Mouse (Mus musculus) limb, embryonic 10.5 days (tissue): ENCODE data around the gene Mfap2. TPM values are rescaled to one million over a fixed set of nuclear protein-coding genes. Genes with fewer than 3 reads are reported as not detected.

ENCODE experiments used
- DNase-seq: peaks from one replicate; pipeline ENCODE4 v3.0.0-alpha.2; 2017; ENCODE audit warnings: low spot score
- H3K27ac ChIP-seq: fragments of 300-500 bp; sonication (generic); 2 replicates; pipeline ENCODE4 v1.5.1; 2016; ENCODE audit warnings: mild to moderate bottlenecking
- H3K27me3 ChIP-seq: fragments of 300-500 bp; sonication (generic); 2 replicates; pipeline ENCODE4 v1.6.1; 2016; ENCODE audit warnings: low read depth, mild to moderate bottlenecking; ENCODE audit not compliant: poor library complexity, severe bottlenecking
- H3K36me3 ChIP-seq: fragments of 300-500 bp; sonication (generic); 2 replicates; pipeline ENCODE4 v1.6.1; 2016; ENCODE audit warnings: mild to moderate bottlenecking, moderate library complexity
- H3K4me1 ChIP-seq: fragments of 300-500 bp; sonication (generic); 2 replicates; pipeline ENCODE4 v1.6.1; 2016
- H3K4me3 ChIP-seq: fragments of 300-500 bp; sonication (generic); 2 replicates; pipeline ENCODE4 v1.5.1; 2016; ENCODE audit warnings: mild to moderate bottlenecking, moderate library complexity
- H3K9me3 ChIP-seq: fragments of 300-500 bp; sonication (generic); replicated peaks from 2 replicates; pipeline ENCODE4 v1.6.1; 2016; ENCODE audit warnings: mild to moderate bottlenecking
- WGBS: fragments of 180-500 bp; shearing (Covaris S2); methylation state at CpG from one replicate; pipeline ENCODE4 v1.1.7; 2016; 5-methylcytosine and 5-hydroxymethylcytosine counted together
- polyA plus RNA-seq: library from polyadenylated mRNA; unstranded; fragments of >200 nt; fragmentation: Nextera tagmentation; extraction: Ambion mirVana; gene quantifications from 2 replicates; pipeline ENCODE4 v1.2.1, GENCODE M21; 2016

The Mfap2 gene
- polyA plus RNA-seq, 1 experiment from 2014 or later: 521 TPM

GRCm38 (mm10) chr4:140995811-140996210 lies 14.4 kb upstream of the Mfap2 start:
- no peak for DNase-seq
- WGBS: 86% methylated on average over 8 of the region's 8 CpGs

GRCm38 (mm10) chr4:140996812-140997211 lies 13.4 kb upstream of the Mfap2 start:
- no peaks in the 10 kb centered on the region for H3K27me3 ChIP-seq
- WGBS: 92% methylated on average over 9 of the region's 9 CpGs
- no peak for DNase-seq
- no peak overlapping the region for H3K27ac ChIP-seq
- H3K4me1 ChIP-seq: 0 out of 2 replicates have a peak, but pooled peaks cover 3% of the 10 kb centered on the region
- no peaks in the 10 kb centered on the region for H3K9me3 ChIP-seq
- peaks cover 95% of the 10 kb centered on the region for H3K36me3 ChIP-seq
- H3K4me3 ChIP-seq: no peak overlapping the region

More at GRCm38 (mm10) chr4:140995811-140996210, 14.4 kb upstream of the Mfap2 start:
- Histone ChIP-seq H3K4me1 (0 out of 2 replicates have a peak, but pooled peaks cover 8% of the 10 kb centered on the region), H3K27me3 (no peaks in the 10 kb centered on the region), H3K36me3 (peaks cover 88% of the 10 kb centered on the region), H3K4me3 (no peak overlapping the region), H3K27ac (no peak overlapping the region), H3K9me3 (no peaks in the 10 kb centered on the region)

DNA sequence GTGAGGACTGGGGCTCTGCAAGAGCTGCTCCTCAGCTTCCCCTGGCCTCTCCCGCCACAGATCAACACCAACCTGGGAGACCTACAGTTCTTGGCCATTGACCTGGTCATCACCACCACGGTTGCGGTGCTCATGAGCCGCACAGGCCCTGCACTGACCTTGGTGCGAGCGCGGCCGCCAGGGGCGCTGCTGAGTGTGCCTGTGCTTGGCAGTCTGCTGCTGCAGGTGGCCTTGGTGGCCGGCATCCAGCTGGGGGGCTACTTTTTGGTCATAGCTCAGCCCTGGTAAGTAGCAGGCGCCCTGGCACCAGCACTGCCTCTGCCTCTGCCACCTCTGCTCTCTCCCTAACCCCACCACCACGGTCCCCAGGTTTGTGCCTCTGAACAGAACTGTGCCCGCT lies 4.2 kb upstream of the Mfap2 start:
- Histone ChIP-seq H3K36me3 (peaks cover 75% of the 10 kb centered on the region), H3K27ac (no peak overlapping the region), H3K9me3 (no peaks in the 10 kb centered on the region), H3K4me1 (peaks cover 17% of the 10 kb centered on the region), H3K4me3 (no peak overlapping the region), H3K27me3 (no peaks in the 10 kb centered on the region)
- no peak for DNase-seq
- WGBS: 79% methylated on average over 13 of the region's 13 CpGs

- no peaks in the 10 kb centered on the region for H3K27me3 ChIP-seq
- H3K9me3 ChIP-seq: no peaks in the 10 kb centered on the region
- WGBS: 91% methylated on average over 8 of the region's 8 CpGs
- H3K4me1 ChIP-seq: peaks cover 32% of the 10 kb centered on the region
- no peak overlapping the region for H3K27ac ChIP-seq
- DNase-seq: no peak
- no peak overlapping the region for H3K4me3 ChIP-seq
- H3K36me3 ChIP-seq: peaks cover 66% of the 10 kb centered on the region
Measured at GRCm38 (mm10) chr4:141008028-141008427, 2.2 kb upstream of the Mfap2 start.

DNA sequence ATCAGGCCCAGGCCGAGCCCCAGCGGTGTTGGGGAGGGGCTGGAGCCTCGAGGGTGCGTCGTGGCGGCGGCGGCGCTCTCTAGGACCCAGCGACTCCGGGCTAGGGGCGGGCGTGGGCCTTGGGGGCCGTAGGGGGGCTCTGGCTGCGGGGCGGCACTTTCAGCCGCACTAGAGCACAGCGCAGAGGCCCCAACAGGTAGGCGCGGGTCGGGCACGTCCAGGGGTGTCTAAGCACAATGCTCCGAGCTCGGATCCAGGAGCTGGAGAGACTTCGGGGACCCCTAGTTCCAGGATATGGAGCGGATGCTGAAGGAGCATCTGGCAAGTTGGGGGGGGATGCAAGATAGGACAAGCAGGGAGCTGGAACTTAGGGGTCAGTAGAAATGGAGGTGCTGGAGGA lies 308 bp downstream of the Mfap2 start:
- peak overlapping the region; percentile 96 for H3K27ac ChIP-seq
- peaks cover 51% of the 10 kb centered on the region for H3K4me1 ChIP-seq
- DNase-seq: peak; percentile 93
- peaks cover 66% of the 10 kb centered on the region for H3K36me3 ChIP-seq
- peak overlapping the region; percentile 77 for H3K4me3 ChIP-seq
- H3K9me3 ChIP-seq: no peaks in the 10 kb centered on the region
- no peaks in the 10 kb centered on the region for H3K27me3 ChIP-seq
- WGBS: under 1% methylated on average over 26 of the region's 26 CpGs

GRCm38 (mm10) chr4:141010941-141011429 lies 767 bp downstream of the Mfap2 start:
- Histone ChIP-seq H3K4me3 (peak overlapping the region; percentile 77), H3K9me3 (no peaks in the 10 kb centered on the region), H3K4me1 (peaks cover 52% of the 10 kb centered on the region), H3K36me3 (peaks cover 66% of the 10 kb centered on the region), H3K27ac (peak overlapping the region; percentile 96), H3K27me3 (no peaks in the 10 kb centered on the region)
- WGBS: 2% methylated on average over 17 of the region's 17 CpGs
- peak; percentile 84 for DNase-seq

DNA sequence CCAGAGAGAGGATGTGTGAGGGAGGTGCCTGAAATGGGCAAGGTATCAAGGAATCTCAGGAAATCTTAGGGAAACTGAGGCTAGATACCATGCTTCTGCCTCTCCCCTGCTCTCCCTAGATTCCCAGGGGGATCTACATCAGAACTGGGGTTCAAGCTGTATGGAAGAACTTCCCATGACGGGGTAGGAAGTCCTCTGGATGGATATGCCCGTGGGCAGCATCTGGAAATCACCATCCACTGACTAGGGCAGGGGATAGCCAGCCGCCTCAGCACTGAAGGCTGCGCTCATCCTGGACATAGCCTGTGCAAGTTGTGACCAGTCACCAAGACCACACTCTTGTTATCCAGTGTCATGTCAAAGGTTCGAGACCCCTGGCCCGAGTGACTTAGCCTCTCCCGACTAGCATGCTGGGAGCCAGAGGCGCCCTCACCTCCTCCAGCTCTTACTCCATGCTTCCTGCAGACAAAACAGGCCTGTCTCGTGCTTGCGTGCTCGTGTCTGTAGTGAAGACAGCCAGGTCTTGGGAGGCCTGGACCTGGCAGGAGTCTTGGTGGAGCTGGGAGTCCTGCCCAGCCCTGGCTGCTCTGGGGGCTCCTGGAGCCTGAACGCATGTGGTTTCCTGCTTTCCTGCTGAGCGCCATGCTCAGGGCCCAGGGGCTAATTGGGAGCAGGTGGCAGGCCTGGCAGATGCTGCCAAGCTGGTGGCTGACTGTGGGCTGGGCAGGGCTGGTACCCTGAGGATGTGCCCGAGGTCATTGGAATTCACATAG lies 1.5 kb downstream of the Mfap2 start:
- Histone ChIP-seq H3K27me3 (no peaks in the 10 kb centered on the region), H3K4me3 (peak overlapping the region; percentile 77), H3K9me3 (no peaks in the 10 kb centered on the region), H3K27ac (peak overlapping the region; percentile 96), H3K4me1 (peaks cover 53% of the 10 kb centered on the region), H3K36me3 (peaks cover 66% of the 10 kb centered on the region)
- WGBS: 47% methylated on average over 14 of the region's 14 CpGs
- DNase-seq: peak; percentile 60

DNA sequence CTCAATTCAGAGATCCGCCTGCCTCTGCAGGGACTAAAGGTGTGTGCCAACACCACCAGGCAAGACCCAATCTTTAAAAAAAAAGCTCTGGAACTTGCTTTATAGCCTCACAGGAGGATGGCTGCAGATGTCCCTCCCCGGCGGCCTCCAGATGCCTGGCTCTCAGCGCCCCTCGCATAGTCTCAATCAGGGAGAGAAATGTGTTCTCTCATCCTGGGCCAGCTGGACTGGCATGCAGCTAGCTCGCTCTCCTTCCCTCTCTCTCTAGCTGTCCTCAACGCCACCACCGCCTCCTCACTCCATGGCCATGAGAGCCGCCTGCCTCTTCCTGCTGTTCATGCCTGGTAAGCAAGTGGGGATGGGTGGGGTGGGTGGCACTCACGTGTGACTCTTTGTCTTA lies 2.3 kb downstream of the Mfap2 start:
- H3K9me3 ChIP-seq: no peaks in the 10 kb centered on the region
- H3K4me1 ChIP-seq: peaks cover 61% of the 10 kb centered on the region
- peak overlapping the region; percentile 77 for H3K4me3 ChIP-seq
- H3K27ac ChIP-seq: peak overlapping the region; percentile 96
- WGBS: 80% methylated on average over 10 of the region's 10 CpGs
- H3K27me3 ChIP-seq: no peaks in the 10 kb centered on the region
- no peak for DNase-seq
- peaks cover 69% of the 10 kb centered on the region for H3K36me3 ChIP-seq

GRCm38 (mm10) chr4:141014114-141014513 lies 3.9 kb downstream of the Mfap2 start:
- 79% methylated on average over 8 of the region's 8 CpGs for WGBS
- no peak for DNase-seq
- 0 out of 2 replicates have a peak overlapping the region, but pooled peaks have one; percentile 11 for H3K4me3 ChIP-seq
- H3K36me3 ChIP-seq: peaks cover 71% of the 10 kb centered on the region
- no peaks in the 10 kb centered on the region for H3K27me3 ChIP-seq
- no peaks in the 10 kb centered on the region for H3K9me3 ChIP-seq
- peaks cover 74% of the 10 kb centered on the region for H3K4me1 ChIP-seq
- no peak overlapping the region for H3K27ac ChIP-seq

- no peak for DNase-seq
- Histone ChIP-seq H3K4me3 (no peak overlapping the region), H3K9me3 (no peaks in the 10 kb centered on the region), H3K4me1 (peaks cover 75% of the 10 kb centered on the region), H3K36me3 (peaks cover 77% of the 10 kb centered on the region), H3K27ac (no peak overlapping the region), H3K27me3 (no peaks in the 10 kb centered on the region)
- 94% methylated on average over 11 of the region's 11 CpGs for WGBS
Measured at GRCm38 (mm10) chr4:141014856-141015255, 4.6 kb downstream of the Mfap2 start.

DNA sequence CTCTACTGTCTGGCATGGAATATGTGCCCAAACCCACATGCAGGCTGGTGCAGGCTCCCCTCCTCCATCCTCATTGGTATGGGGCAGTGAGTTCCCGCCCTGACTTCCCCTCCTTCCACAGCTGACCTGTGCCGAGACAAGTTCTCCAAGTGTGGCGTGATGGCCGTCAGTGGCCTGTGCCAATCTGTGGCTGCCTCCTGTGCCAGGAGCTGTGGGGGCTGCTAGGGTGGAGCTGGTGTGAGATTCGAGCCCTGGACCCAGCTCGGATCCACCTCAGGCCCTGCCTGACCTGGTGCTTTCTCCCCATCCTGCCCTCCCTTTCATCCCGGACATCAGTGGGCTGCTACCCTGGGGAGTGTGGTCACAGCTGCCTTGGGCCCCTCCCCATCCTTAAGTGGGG lies 5.1 kb downstream of the Mfap2 start:
- 85% methylated on average over 7 of the region's 7 CpGs for WGBS
- H3K4me3 ChIP-seq: no peak overlapping the region
- H3K27me3 ChIP-seq: no peaks in the 10 kb centered on the region
- no peak overlapping the region for H3K27ac ChIP-seq
- DNase-seq: no peak
- H3K9me3 ChIP-seq: no peaks in the 10 kb centered on the region
- peaks cover 75% of the 10 kb centered on the region for H3K4me1 ChIP-seq
- peaks cover 81% of the 10 kb centered on the region for H3K36me3 ChIP-seq

DNA sequence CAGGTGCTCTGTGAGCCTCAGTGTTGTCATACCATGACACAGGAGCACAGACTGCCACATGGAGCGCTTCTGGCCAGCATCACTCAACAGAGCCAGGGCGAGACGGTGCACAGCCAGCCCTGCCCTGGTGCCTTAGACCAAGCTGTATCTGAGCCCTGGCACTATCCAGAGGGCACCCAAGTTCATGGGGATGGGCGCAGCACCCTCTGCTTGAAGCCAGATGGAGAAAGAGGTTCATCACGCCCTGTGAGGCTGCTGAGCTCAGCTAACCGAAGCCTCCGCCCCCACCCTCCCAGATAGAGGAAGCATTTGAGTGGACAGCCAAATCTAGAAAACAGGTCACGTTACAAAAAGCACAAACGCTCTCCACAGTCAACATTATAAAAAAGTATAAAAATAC lies 6.1 kb downstream of the Mfap2 start:
- Histone ChIP-seq H3K4me3 (no peak overlapping the region), H3K27ac (peak overlapping the region; percentile 48), H3K4me1 (peaks cover 79% of the 10 kb centered on the region), H3K9me3 (no peaks in the 10 kb centered on the region), H3K27me3 (no peaks in the 10 kb centered on the region), H3K36me3 (peaks cover 81% of the 10 kb centered on the region)
- DNase-seq: no peak
- WGBS: 88% methylated on average over 9 of the region's 9 CpGs

DNA sequence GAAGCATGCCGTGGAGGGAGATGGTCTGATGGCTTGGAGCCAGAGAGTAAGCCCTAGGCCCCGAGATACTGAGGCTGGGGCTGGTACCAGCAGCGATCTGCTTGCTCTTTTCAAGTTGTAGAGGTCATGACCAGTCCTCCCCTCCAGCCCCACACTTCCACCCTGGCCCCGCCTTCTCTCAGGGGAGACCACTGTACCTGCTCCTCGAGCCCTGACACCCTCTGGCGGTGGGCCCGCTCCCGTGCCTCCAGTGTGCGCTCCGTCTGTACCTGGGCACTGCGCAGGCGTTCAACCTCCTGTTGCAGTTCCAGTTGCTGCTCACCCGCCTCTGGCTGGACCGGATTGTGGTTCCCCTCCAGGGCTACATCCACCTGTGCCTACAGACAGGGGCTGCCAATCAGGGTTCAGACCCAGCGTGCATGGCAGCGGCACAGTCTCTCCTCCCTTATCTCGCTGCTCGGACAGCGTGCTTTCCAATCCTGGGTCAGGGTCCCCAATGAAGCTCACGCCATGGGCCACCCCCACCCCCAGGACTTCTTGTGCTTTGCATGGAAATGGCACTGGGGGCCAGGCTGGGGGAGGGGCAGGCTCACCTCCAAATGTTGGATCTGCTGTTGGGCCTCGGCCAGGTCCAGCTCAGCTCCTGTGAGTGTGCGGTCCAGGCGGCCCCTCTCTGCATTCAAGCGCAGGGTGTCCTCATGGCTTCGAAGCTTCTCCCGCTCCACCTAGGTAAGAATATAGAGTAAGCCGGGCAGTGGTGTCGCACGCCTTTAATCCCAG lies 7.6 kb downstream of the Mfap2 start:
- peaks cover 86% of the 10 kb centered on the region for H3K36me3 ChIP-seq
- no peak for DNase-seq
- peaks cover 74% of the 10 kb centered on the region for H3K4me1 ChIP-seq

More for the DNA sequence above, 7.6 kb downstream of the Mfap2 start:
- Histone ChIP-seq H3K27ac (no peak overlapping the region; the same call in 1 of the 2 replicates), H3K9me3 (no peaks in the 10 kb centered on the region), H3K4me3 (no peak overlapping the region), H3K27me3 (no peaks in the 10 kb centered on the region)
- WGBS: 82% methylated on average over 29 of the region's 29 CpGs
